Mouse (Mus musculus) hindbrain, embryonic 10.5 days (tissue): ENCODE results near the gene Spry1. TPM values are rescaled to one million over a fixed set of nuclear protein-coding genes. Genes with fewer than 3 reads are reported as not detected.
"Not testable (repeated sequence)": the region's sequence is repeated elsewhere in the genome, so short reads cannot be mapped to it uniquely, and the experiment has no call there.

Experiments
- DNase-seq: peaks from one replicate; pipeline ENCODE4 v3.0.0-alpha.2; 2017; ENCODE audit warnings: low spot score
- H3K27ac ChIP-seq: fragments of 300-500 bp; sonication (generic); 2 replicates; pipeline ENCODE4 v1.5.1; 2016; ENCODE audit warnings: mild to moderate bottlenecking, moderate library complexity
- H3K27me3 ChIP-seq: fragments of 300-500 bp; sonication (generic); 2 replicates; pipeline ENCODE4 v1.6.1; 2016; ENCODE audit warnings: mild to moderate bottlenecking; ENCODE audit not compliant: poor library complexity, insufficient read depth, severe bottlenecking
- H3K36me3 ChIP-seq: fragments of 300-500 bp; sonication (generic); 2 replicates; pipeline ENCODE4 v1.6.1; 2016; ENCODE audit warnings: mild to moderate bottlenecking, moderate library complexity
- H3K4me1 ChIP-seq: fragments of 300-500 bp; sonication (generic); replicated peaks from 2 replicates; pipeline ENCODE4 v1.6.1; 2016; ENCODE audit warnings: mild to moderate bottlenecking
- H3K4me3 ChIP-seq: fragments of 300-500 bp; sonication (generic); 2 replicates; pipeline ENCODE4 v1.5.1; 2016; ENCODE audit warnings: mild to moderate bottlenecking, moderate library complexity
- H3K9me3 ChIP-seq: fragments of 300-500 bp; sonication (generic); 2 replicates; pipeline ENCODE4 v1.6.1; 2016; ENCODE audit warnings: mild to moderate bottlenecking, moderate library complexity
- WGBS: fragments of 180-500 bp; shearing (Covaris S2); methylation state at CpG from one replicate; pipeline ENCODE4 v1.1.7; 2016; 5-methylcytosine and 5-hydroxymethylcytosine counted together
- polyA plus RNA-seq: library from polyadenylated mRNA; unstranded; fragments of >200 nt; fragmentation: Nextera tagmentation; extraction: Ambion mirVana; gene quantifications from 2 replicates; pipeline ENCODE4 v1.2.1, GENCODE M21; 2016

Gene Spry1
- 11.3 and 16.9 TPM in 2 replicates for polyA plus RNA-seq

DNA sequence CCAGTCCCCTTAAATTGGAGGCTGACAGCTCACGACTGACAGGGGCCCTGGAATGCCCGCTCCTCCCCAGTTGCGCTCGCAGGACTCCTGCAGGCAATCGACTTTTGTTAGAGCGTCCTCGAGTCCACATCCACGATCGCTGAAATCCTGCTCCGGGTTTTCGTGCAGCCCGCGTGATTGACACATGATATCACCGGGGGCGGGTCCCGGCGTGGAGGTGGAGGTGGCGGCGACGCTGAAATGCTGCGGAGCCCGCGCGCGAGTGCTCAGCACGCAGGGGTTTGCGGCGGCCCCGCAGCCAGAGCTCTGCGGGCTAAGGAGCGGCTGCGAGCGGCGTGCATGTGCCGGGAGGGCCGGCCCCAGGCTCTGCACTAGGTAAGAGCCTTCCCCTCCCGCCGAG, at the start of gene Spry1:
Gene Spry1, plus strand, starts transcription at position 258 of the 400 bp plus-strand sequence.
- Histone ChIP-seq H3K9me3 (no peaks in the 10 kb centered on the region), H3K36me3 (peaks cover 18% of the 10 kb centered on the region), H3K27me3 (peaks cover 26% of the 10 kb centered on the region; the same call in 1 of the 2 replicates), H3K27ac (peak within 1 kb of the TSS; percentile 93), H3K4me3 (peak within 1 kb of the TSS; percentile 74), H3K4me1 (peaks cover 36% of the 10 kb centered on the region)
- under 1% methylated on average over 38 of the region's 38 CpGs for WGBS
- peak; percentile 96 for DNase-seq

DNA sequence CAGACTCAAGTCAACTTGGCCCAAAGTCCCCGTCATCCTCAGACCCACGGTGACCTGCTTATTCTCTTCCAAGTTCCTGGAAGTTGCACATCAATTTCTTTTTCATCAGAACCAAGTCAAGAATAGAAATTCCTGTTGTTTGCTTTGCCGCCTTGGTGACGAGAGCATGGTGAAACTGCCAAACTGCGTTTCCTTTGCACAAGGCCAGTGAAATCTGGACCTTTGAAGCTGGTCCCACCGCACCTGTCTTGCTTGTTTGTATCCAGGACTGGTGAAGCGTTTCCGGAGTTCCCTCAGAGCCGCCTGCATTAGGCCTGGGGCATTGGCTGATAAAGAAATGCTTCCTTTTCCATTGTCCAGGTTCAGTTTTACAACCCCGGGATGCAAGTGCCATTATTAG, 44.0 kb upstream of the Spry1 start:
- 77% methylated on average over 10 of the region's 10 CpGs for WGBS
- H3K36me3 ChIP-seq = no peaks in the 10 kb centered on the region
- H3K4me3 ChIP-seq = no peak overlapping the region
- peaks cover 19% of the 10 kb centered on the region for H3K4me1 ChIP-seq
- DNase-seq = no peak
- no peaks in the 10 kb centered on the region for H3K9me3 ChIP-seq
- no peaks in the 10 kb centered on the region for H3K27me3 ChIP-seq
- no peak overlapping the region for H3K27ac ChIP-seq

DNA sequence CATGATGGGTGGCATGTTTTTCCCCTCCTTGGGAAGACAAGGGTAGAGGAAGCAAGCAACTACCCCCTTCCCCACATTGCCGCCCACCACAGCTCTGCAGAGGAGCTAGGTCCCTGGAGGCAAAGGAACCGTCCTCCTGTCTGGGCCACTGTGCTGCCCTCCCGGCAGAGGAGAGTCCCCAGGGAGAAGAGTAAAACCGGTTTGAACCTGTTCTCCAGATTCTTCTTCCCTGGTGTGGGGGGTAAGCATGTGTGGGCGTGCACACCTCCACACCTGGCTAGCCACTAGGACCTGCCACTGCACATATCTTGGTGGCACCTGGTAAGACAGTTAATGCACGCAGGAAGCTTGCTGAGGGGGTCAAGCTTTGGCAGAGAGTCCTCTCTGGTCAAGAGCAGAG, 43.2 kb upstream of the Spry1 start:
- Histone ChIP-seq H3K27me3 (no peaks in the 10 kb centered on the region), H3K9me3 (no peaks in the 10 kb centered on the region), H3K4me1 (peaks cover 19% of the 10 kb centered on the region), H3K4me3 (no peak overlapping the region), H3K36me3 (no peaks in the 10 kb centered on the region), H3K27ac (peak overlapping the region; percentile 37)
- DNase-seq = no peak
- WGBS = 69% methylated on average over 6 of the region's 6 CpGs

DNA sequence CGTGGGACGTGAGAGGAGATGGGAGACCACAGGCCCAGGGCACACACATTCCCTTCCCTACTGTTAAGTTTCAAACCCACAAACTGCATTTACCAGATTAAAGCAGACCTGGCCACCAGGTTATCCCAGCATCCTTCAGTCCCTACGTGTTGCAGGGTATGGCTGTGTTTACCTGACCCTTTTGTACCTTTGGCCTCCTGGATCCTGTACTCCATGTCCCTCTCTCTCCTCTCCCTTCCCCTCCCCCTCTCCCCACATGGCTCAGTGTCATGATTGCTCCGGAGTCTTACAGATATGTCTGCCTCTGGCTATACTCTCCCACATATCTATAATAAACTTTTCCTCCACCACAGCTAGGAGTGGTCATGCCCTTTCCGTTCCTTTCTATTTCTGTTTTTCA, 42.5 kb upstream of the Spry1 start:
- Histone ChIP-seq H3K27me3 (no peaks in the 10 kb centered on the region), H3K4me3 (no peak overlapping the region), H3K36me3 (no peaks in the 10 kb centered on the region), H3K9me3 (no peaks in the 10 kb centered on the region), H3K27ac (no peak overlapping the region), H3K4me1 (peaks cover 19% of the 10 kb centered on the region)
- DNase-seq = no peak
- WGBS = 80% methylated on average over 5 of the region's 5 CpGs

DNA sequence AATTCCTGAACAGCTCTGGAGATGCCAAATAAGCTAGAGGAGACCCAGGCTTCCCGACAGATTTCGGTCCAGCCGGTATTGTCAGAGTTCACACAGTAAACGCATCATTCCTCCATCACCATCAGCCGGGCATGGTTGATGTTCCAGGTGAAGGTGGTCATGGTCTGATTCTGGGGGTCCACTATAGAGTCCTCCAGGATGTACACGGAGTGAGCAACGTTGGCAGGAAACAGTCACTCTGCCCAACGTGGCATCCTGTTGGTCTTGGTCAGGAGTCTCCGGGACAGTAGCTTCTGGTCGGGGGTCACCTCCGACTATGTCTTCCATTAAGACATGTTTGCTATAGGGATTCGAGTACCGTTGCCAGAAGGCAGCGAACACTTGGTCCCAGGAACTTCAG, 40.1 kb upstream of the Spry1 start:
- not testable (repeated sequence) for H3K27ac ChIP-seq, H3K9me3 ChIP-seq, H3K27me3 ChIP-seq, H3K36me3 ChIP-seq, DNase-seq, H3K4me3 ChIP-seq
- peaks cover 16% of the 10 kb centered on the region for H3K4me1 ChIP-seq
- WGBS = 92% methylated on average over 14 of the region's 14 CpGs

DNA sequence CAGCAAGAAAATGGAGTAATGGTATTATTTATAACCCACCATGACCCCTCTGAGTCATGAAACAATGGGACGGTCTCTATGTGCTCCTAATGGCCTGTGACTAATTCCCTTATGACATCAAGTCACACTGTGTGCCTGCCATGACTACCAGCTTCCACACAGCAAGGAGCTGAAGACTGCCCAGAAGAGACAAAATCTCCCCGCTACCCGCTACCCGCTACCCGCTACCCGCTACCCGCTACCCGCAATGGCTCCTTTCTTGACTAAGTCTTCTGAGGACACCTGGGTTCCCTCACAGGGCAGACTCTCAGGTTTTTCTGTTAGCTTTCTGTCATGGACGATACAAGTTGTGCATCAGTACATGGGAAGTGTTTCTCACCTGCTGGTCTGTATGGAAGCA, 37.4 kb upstream of the Spry1 start:
- peaks cover 9% of the 10 kb centered on the region for H3K4me1 ChIP-seq
- whole genome bisulfite sequencing = 93% methylated on average over 9 of the region's 9 CpGs
- H3K36me3 ChIP-seq = no peaks in the 10 kb centered on the region
- H3K27me3 ChIP-seq = no peaks in the 10 kb centered on the region
- H3K4me3 ChIP-seq = no peak overlapping the region
- no peaks in the 10 kb centered on the region for H3K9me3 ChIP-seq
- no peak overlapping the region for H3K27ac ChIP-seq
- DNase-seq = no peak

DNA sequence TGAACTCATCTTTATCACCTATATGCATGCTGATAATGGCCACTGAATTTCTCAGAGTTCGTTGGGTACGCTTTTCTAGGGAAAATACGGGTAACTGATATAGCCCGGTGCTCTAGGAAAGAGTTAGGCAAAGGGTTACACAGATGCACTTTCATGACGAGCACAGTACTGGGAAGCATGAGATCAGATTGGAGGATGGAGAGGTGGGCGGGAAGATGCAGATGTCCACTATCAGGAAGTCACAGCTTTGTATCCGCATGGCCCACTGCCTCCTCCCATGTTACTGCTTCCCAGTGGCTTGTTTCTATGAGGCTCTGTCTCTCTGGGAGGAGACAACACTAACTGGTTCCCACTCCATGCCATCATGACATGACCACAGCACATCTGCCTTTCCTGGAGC, 36.9 kb upstream of the Spry1 start:
- 88% methylated on average over 7 of the region's 7 CpGs for WGBS
- H3K36me3 ChIP-seq = no peaks in the 10 kb centered on the region
- no peak overlapping the region for H3K27ac ChIP-seq
- no peaks in the 10 kb centered on the region for H3K9me3 ChIP-seq
- H3K4me3 ChIP-seq = no peak overlapping the region
- H3K27me3 ChIP-seq = no peaks in the 10 kb centered on the region
- peaks cover 9% of the 10 kb centered on the region for H3K4me1 ChIP-seq
- DNase-seq = no peak

DNA sequence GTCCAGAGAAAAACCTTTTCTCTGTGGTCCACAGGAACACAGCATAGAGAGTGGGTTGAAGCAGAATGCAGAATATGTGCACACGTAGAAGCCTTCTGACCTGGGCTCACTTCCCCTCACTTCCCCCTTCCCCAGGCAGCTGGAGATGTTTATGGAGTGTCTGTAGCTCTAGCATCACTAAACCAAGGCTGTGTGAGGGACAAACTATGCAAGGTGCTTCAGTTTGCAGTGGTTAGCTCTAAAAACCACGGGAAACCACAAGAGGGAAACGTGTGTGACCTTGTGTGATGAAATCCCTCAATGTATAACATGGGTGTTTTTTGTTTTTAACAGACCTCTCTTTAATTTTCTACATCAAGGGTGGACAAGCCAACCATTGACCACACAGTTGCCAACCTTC, 36.2 kb upstream of the Spry1 start:
- H3K36me3 ChIP-seq = no peaks in the 10 kb centered on the region
- no peak overlapping the region for H3K4me3 ChIP-seq
- peaks cover 9% of the 10 kb centered on the region for H3K4me1 ChIP-seq
- H3K9me3 ChIP-seq = no peaks in the 10 kb centered on the region
- no peak for DNase-seq
- 91% methylated on average over 3 of the region's 3 CpGs for whole genome bisulfite sequencing
- H3K27ac ChIP-seq = no peak overlapping the region
- H3K27me3 ChIP-seq = no peaks in the 10 kb centered on the region

DNA sequence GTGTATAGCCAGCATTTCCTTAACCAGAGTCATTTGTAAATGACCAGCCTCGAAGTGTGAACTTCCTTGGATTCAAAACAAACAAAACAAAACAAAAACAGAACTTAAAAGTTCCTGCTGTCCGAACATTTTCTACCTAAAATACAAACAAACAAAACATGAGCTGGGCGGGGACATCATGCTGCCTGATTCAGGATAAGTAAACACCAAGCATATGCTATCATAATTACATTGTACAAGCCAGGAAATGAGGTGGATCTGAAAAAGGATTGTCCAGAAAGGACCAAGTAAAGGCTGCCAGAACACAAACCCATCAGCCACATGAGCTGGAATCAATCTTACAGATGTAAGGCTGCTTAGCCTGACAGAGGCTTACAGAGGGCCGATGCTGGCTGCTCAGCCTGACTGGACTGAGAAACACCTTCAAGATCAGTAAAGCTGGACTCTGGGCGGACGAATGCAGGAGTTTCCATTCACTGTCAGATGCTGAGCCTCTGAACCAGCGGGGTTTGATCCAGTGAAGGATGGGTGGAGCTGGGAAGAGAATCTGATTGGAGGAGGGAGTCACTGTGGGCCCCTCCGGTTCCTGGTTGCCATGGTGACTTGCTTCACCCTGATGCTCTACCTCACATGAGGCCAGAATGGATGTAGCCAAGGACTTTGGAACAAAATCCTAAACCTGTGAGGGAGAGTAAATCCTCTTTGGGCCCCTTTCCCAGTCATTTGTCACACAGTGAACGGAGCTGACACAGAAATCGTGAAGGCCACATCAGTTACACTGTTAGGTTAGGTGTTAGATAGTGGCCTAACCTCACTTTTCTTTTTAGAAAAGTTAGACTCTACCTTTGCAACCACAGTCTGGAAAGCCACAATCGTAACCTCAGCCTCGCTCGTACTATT, 34.5 kb upstream of the Spry1 start:
- no peak overlapping the region for H3K4me3 ChIP-seq
- H3K9me3 ChIP-seq = 0 out of 2 replicates have a peak, but pooled peaks cover 3% of the 10 kb centered on the region
- WGBS = 67% methylated on average over 13 of the region's 13 CpGs
- H3K27me3 ChIP-seq = no peaks in the 10 kb centered on the region
- H3K36me3 ChIP-seq = no peaks in the 10 kb centered on the region
- DNase-seq = no peak
- no peak overlapping the region for H3K27ac ChIP-seq
- peaks cover 9% of the 10 kb centered on the region for H3K4me1 ChIP-seq

DNA sequence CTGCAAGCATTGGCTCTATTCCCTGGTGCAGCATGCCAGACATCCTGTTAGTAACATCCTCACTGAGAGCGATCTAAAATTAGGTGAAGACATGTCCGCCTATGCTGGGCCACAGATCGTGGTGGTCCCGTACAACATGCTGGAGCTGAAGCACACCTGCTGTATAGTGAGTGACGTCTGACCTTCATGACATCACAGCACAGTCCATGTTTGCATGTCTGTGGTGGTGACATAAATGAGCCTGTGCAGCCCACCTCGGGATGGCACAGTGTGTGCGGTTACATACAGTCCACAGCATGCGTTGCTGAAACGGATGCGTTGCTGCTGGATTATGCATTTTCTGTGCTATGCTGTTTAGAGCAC, 33.9 kb upstream of the Spry1 start:
- no peak overlapping the region for H3K27ac ChIP-seq

DNA sequence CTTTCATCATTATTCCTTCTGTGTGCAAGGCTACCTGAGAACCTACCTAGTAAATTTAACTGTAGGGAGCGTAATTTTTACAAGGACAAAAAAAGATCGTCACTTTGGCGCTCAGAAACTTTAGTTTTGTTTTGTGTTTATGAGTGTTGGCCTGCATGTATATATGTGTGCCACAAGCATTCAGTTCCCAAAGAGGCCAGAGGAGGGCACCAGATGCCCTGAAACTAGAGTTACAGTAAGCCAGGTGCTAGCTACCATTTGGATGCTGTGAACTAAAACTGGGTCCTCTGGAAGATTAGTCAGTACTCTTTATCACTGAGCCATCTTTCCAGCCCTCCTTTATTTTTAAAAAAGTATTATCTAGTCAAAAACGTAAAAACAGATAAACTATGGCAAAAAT, 30.8 kb upstream of the Spry1 start:
- no peak overlapping the region for H3K27ac ChIP-seq
- no peaks in the 10 kb centered on the region for H3K36me3 ChIP-seq
- no peak overlapping the region for H3K4me3 ChIP-seq
- no peak for DNase-seq
- H3K27me3 ChIP-seq = no peaks in the 10 kb centered on the region
- 0 out of 2 replicates have a peak, but pooled peaks cover 3% of the 10 kb centered on the region for H3K9me3 ChIP-seq
- 90% methylated on average over 4 of the region's 4 CpGs for WGBS
- H3K4me1 ChIP-seq = peaks cover 9% of the 10 kb centered on the region

More for the DNA sequence above, 33.9 kb upstream of the Spry1 start:
- Histone ChIP-seq H3K4me1 (peaks cover 9% of the 10 kb centered on the region), H3K36me3 (no peaks in the 10 kb centered on the region), H3K9me3 (0 out of 2 replicates have a peak, but pooled peaks cover 3% of the 10 kb centered on the region), H3K4me3 (no peak overlapping the region), H3K27me3 (no peaks in the 10 kb centered on the region)
- 94% methylated on average over 10 of the region's 10 CpGs for WGBS
- DNase-seq = no peak

DNA sequence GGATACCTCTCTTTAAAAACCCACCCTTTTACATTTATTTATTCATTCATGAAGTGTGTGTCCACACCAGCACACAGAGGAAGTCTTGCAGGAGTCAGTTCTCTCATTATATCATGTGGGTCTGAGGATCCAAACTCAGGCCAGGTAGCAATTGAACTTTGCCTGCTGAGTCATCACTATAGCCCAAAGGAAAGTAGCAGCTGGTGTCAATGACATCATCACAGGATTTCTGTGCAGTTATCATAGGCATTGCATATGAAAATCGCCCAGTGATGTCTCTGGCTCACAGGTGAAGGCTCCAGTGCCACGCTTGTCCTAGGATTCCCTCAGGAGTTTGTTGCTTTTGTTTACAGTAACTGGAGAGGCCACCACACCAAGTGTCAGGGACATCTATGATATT, 29.1 kb upstream of the Spry1 start:
- DNase-seq = no peak
- H3K27ac ChIP-seq = no peak overlapping the region
- H3K27me3 ChIP-seq = no peaks in the 10 kb centered on the region
- H3K4me3 ChIP-seq = no peak overlapping the region
- 0 out of 2 replicates have a peak, but pooled peaks cover 3% of the 10 kb centered on the region for H3K9me3 ChIP-seq
- WGBS = 92% methylated on average over 2 of the region's 2 CpGs
- H3K4me1 ChIP-seq = peaks cover 1% of the 10 kb centered on the region
- H3K36me3 ChIP-seq = no peaks in the 10 kb centered on the region

DNA sequence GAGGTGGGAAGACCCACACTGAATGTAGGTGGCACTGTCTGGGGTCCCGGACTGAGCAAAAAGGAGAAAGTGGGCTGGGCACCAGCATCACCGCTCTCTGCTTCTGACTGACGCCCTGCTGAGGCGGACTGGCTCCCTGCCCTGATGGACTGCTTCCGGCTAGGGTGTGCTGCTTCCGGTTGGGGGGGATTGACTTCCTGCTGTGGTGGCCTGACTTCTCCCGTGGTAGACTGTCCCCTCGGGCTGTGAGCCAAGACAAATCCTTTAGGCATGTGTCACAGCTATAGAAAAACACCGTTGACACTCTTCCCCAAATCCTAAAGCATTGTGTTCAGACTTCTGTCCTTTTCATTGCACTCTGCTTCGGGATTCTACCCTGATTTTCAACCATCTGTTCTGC, 26.0 kb upstream of the Spry1 start:
- no peak overlapping the region for H3K4me3 ChIP-seq
- no peaks in the 10 kb centered on the region for H3K4me1 ChIP-seq
- WGBS = 73% methylated on average over 10 of the region's 10 CpGs
- H3K9me3 ChIP-seq = 0 out of 2 replicates have a peak, but pooled peaks cover 3% of the 10 kb centered on the region
- H3K27ac ChIP-seq = no peak overlapping the region
- H3K36me3 ChIP-seq = no peaks in the 10 kb centered on the region
- no peaks in the 10 kb centered on the region for H3K27me3 ChIP-seq
- DNase-seq = no peak
